28 mouse cellular contexts compared by ENCODE assay signal in the genomic region with DNA sequence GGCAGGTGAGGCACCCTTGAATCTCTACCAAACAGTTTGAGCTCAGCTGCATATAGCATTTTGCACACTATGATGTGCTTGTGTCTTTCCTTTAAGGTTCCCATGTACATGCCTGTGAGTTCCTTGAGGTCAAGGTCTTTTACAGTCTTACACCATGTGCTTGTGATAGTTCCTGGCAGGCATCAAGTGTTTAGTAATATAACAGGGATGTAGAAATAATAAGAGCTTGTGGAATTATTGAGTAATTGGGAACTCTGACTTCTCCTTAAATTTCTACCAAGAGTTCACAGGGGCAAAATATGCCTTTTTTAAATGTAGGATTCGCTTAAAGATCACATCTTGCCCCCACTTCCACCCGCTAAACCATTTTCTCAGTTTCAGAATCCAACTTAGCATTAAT.
DNase-seq lines count a peak whose midpoint lies in the region; ATAC-seq and TF ChIP-seq lines count a peak whose summit lies in the region.
"Had no signal": no experiment of that assay in that cellular context is flagged by ENCODE, and none has a peak within 500 bp of the region (broad histone marks: within the 10 kb centered on the region; RNA-seq: fewer than 3 reads in every experiment).

No protein-coding gene starts in this region.

- peak overlapping the region; percentile 36; the same call in 1 of the 2 replicates for H3K27ac ChIP-seq in liver, adult 2 months (replicated peaks; ENCODE audit: insufficient read depth, low read depth, low read length)
- H3K27ac ChIP-seq in liver, embryonic 12.5 days = no peak overlapping the region
- H3K27ac ChIP-seq: embryonic facial prominence, embryonic 10.5 days; embryonic facial prominence, embryonic 13.5 days; gastrocnemius, adult 2 months; heart, embryonic 15.5 days; hindbrain, embryonic 14.5 days; hindbrain, postnatal 0 days had no signal

- no peaks in the 10 kb centered on the region for H3K79me2 ChIP-seq in liver, adult 2 months (ENCODE audit: control insufficient read depth, insufficient read depth, low read length)

- H3K36me3 ChIP-seq in liver, adult 2 months (ENCODE audit: control insufficient read depth, insufficient read depth, low read length) = no peaks in the 10 kb centered on the region
- no peaks in the 10 kb centered on the region for H3K36me3 ChIP-seq in liver, embryonic 12.5 days
- H3K36me3 ChIP-seq: embryonic facial prominence, embryonic 10.5 days; embryonic facial prominence, embryonic 13.5 days; heart, embryonic 12.5 days; heart, embryonic 15.5 days had no signal

- 73% methylated on average over 2 of the region's 2 CpGs for WGBS in liver, adult 2 months
- WGBS in liver, embryonic 12.5 days (ENCODE audit: insufficient replicate concordance) = 56% methylated on average over 2 of the region's 2 CpGs

- no peak for TF ChIP-seq CTCF in liver, adult 2 months (IDR thresholded peaks at IDR 0.05; ENCODE audit: low read depth, low read length)

- ATAC-seq in liver, embryonic 12.5 days = no peak
- ATAC-seq: forebrain, embryonic 14.5 days; forebrain, postnatal 0 days; hindbrain, postnatal 0 days; inflammation-experienced regulatory T-cells, adult 6 months; Patski had no signal

- H3K9me3 ChIP-seq in liver, embryonic 12.5 days (replicated peaks) = no peaks in the 10 kb centered on the region
- H3K9me3 ChIP-seq: embryonic facial prominence, embryonic 10.5 days; embryonic facial prominence, embryonic 13.5 days; heart, embryonic 12.5 days; heart, embryonic 15.5 days had no signal

- H3K4me2 ChIP-seq in liver, embryonic 12.5 days = no peak overlapping the region
- H3K4me2 ChIP-seq: embryonic facial prominence, embryonic 13.5 days; heart, embryonic 12.5 days; heart, embryonic 15.5 days; hindbrain, embryonic 14.5 days had no signal

- H3K4me3 ChIP-seq in liver, adult 2 months (ENCODE audit: insufficient read depth, low read depth, low read length) = no peak overlapping the region
- no peak overlapping the region for H3K4me3 ChIP-seq in liver, embryonic 12.5 days
- H3K4me3 ChIP-seq: embryonic facial prominence, embryonic 10.5 days; embryonic facial prominence, embryonic 13.5 days; erythroblast, embryonic 14.5 days; gastrocnemius, adult 2 months; heart, embryonic 12.5 days; heart, embryonic 15.5 days had no signal

- H3K9ac ChIP-seq in liver, adult 2 months (ENCODE audit: low read depth, low read length) = no peak overlapping the region
- H3K9ac ChIP-seq in liver, embryonic 12.5 days = no peak overlapping the region
- H3K9ac ChIP-seq: embryonic facial prominence, embryonic 13.5 days; forebrain, postnatal 0 days; heart, embryonic 12.5 days; heart, embryonic 15.5 days; hindbrain, embryonic 14.5 days had no signal

- TF ChIP-seq POLR2A in liver, adult 2 months (IDR thresholded peaks at IDR 0.05; ENCODE audit: extremely low read depth, insufficient read depth, low read length) = no peak

- no peaks in the 10 kb centered on the region for H3K27me3 ChIP-seq in liver, adult 2 months (ENCODE audit: control insufficient read depth, insufficient read depth, low read length)
- H3K27me3 ChIP-seq in liver, embryonic 12.5 days (replicated peaks) = no peaks in the 10 kb centered on the region
- H3K27me3 ChIP-seq: embryonic facial prominence, embryonic 13.5 days; heart, embryonic 12.5 days; heart, embryonic 15.5 days had no signal

- H3K4me1 ChIP-seq in liver, adult 2 months (ENCODE audit: control insufficient read depth, insufficient read depth, low read length) = peaks cover 2% of the 10 kb centered on the region; the same call in 1 of the 2 replicates
- H3K4me1 ChIP-seq in liver, embryonic 12.5 days = no peaks in the 10 kb centered on the region
- H3K4me1 ChIP-seq: embryonic facial prominence, embryonic 10.5 days; embryonic facial prominence, embryonic 13.5 days; heart, embryonic 12.5 days; heart, embryonic 15.5 days had no signal

- peak; percentile 77 for DNase-seq in liver, adult 2 months (ENCODE audit: extremely low read depth, low read depth, low spot score)
- DNase-seq in lung, postnatal 36 days = peak; percentile 16
- DNase-seq in lung, postnatal 14 days = no peak
- DNase-seq in gonadal fat pad, adult 2 months (ENCODE audit: low read depth) = peak; percentile 19
- no peak for DNase-seq in urinary bladder, postnatal 36 days (ENCODE audit: low spot score in 2 of 2)
- DNase-seq: adrenal gland, adult 2 months; cerebellum, adult 11-12 months; cerebellum, adult 8-10 months; cerebellum, postnatal 10 days; cerebellum, postnatal 36 days; embryo, embryonic 11 days; forebrain, postnatal 0 days; gastrocnemius, adult 2 months; gastrocnemius, postnatal 14 days; heart, adult 18-20 months; heart, postnatal 10 days; heart, postnatal 36 days had no signal

Comparison
In these comparisons a context has a peak if more than half of its experiments do, and no peak if none do; other contexts are left out.
1. DNase-seq: peak in liver, adult 2 months (single experiment), lung, postnatal 36 days (single experiment) and gonadal fat pad, adult 2 months (single experiment); none in lung, postnatal 14 days (single experiment) and urinary bladder, postnatal 36 days (0 of 2).